Mouse (Mus musculus) lung, postnatal 0 days (tissue): Measurements from ENCODE around the gene Bspry.

Experiments
- CTCF ChIP-seq: IDR thresholded peaks from 2 replicates; pipeline ENCODE4 v1.5.1; 2016; ENCODE audit warnings: antibody characterized with exemption, mild to moderate bottlenecking
- EP300 ChIP-seq: IDR thresholded peaks from 2 replicates; pipeline ENCODE4 v1.6.1; 2016; ENCODE audit warnings: antibody characterized with exemption, mild to moderate bottlenecking, control low read depth

- no peak for TF ChIP-seq EP300
- TF ChIP-seq CTCF = no peak
These were observed 48.3 kb upstream of the Bspry start for GRCm38 (mm10) chr4:62431522-62431921.
